Mouse (Mus musculus): ENCODE measurements around the gene Tbc1d1. TPM values are rescaled to one million over a fixed set of nuclear protein-coding genes. Genes with fewer than 3 reads are reported as not detected.

The Tbc1d1 gene
- polyA plus RNA-seq, 2 experiments, result 4.8 to 5.6 TPM

- Histone ChIP-seq H3K9ac (replicated peaks) (no peak overlapping the region), H3K4me2 (ENCODE audit: low read depth) (no peak overlapping the region), H3K36me3 (replicated peaks; ENCODE audit: control insufficient read depth, insufficient read depth, low read depth) (no peaks in the 10 kb centered on the region; the same call in 1 of the 2 replicates), H3K27me3 (ENCODE audit: control insufficient read depth, insufficient read depth, low read length) (no peaks in the 10 kb centered on the region), H3K9me3 (ENCODE audit: control insufficient read depth, low read length) (no peaks in the 10 kb centered on the region), H3K27ac (no peak overlapping the region), H3K4me3 (ENCODE audit: insufficient read depth in 1 of 2, low read depth in 2 of 2, low read length in 2 of 2) (no peak overlapping the region), H3K4me1 (replicated peaks; ENCODE audit: control insufficient read depth in 2 of 2, insufficient read depth in 2 of 2, low read length in 1 of 2) (peaks cover 0 to 5% of the 10 kb centered on the region in 2 experiments; a peak in 2 of 4 replicates)
- no peak for ATAC-seq (ENCODE audit: insufficient read depth)
- DNase-seq (ENCODE audit: low read depth in 3 of 3, low spot score in 3 of 3), result no peak
- WGBS (ENCODE audit: insufficient replicate concordance), result 84% methylated on average over 1 of the region's 1 CpGs
- TF ChIP-seq CTCF (IDR thresholded peaks at IDR 0.05; ENCODE audit: low read depth) (no peak; the same call in 1 of the 2 replicates), EP300 (IDR thresholded peaks at IDR 0.05; ENCODE audit: low read depth) (no peak)
Measured at GRCm38 (mm10) chr5:64313481-64313880, 157.4 kb downstream of the Tbc1d1 start.

- no peak overlapping the region for H3K4me3 ChIP-seq (ENCODE audit: insufficient read depth in 1 of 2, low read depth in 2 of 2, low read length in 2 of 2)
- 65% methylated on average over 6 of the region's 6 CpGs for WGBS (ENCODE audit: insufficient replicate concordance)
- H3K27ac ChIP-seq, result no peak overlapping the region
- H3K4me2 ChIP-seq (ENCODE audit: low read depth), result no peak overlapping the region
- H3K36me3 ChIP-seq (replicated peaks; ENCODE audit: control insufficient read depth, insufficient read depth, low read depth), result no peaks in the 10 kb centered on the region; the same call in 1 of the 2 replicates
- no peaks in the 10 kb centered on the region for H3K9me3 ChIP-seq (ENCODE audit: control insufficient read depth, low read length)
- H3K9ac ChIP-seq (replicated peaks), result no peak overlapping the region
- H3K4me1 ChIP-seq (replicated peaks; ENCODE audit: control insufficient read depth in 2 of 2, insufficient read depth in 2 of 2, low read length in 1 of 2), result peaks cover 0 to 7% of the 10 kb centered on the region in 2 experiments; a peak in 2 of 4 replicates
- TF ChIP-seq EP300 (IDR thresholded peaks at IDR 0.05; ENCODE audit: low read depth), result no peak
- H3K27me3 ChIP-seq (ENCODE audit: control insufficient read depth, insufficient read depth, low read length), result no peaks in the 10 kb centered on the region
- DNase-seq (ENCODE audit: low read depth in 3 of 3, low spot score in 3 of 3), result no peak
- ATAC-seq (ENCODE audit: insufficient read depth), result no peak
Measured at GRCm38 (mm10) chr5:64314288-64315052, 158.4 kb downstream of the Tbc1d1 start.

- no peak overlapping the region for H3K4me2 ChIP-seq (ENCODE audit: low read depth)
- H3K27ac ChIP-seq, result no peak overlapping the region
- ATAC-seq (ENCODE audit: insufficient read depth), result no peak
- H3K36me3 ChIP-seq (replicated peaks; ENCODE audit: control insufficient read depth, insufficient read depth, low read depth), result no peaks in the 10 kb centered on the region; the same call in 1 of the 2 replicates
- H3K4me1 ChIP-seq (replicated peaks; ENCODE audit: control insufficient read depth in 2 of 2, insufficient read depth in 2 of 2, low read length in 1 of 2), result peaks cover 0 to 7% of the 10 kb centered on the region in 2 experiments; a peak in 2 of 4 replicates
- 46% methylated on average over 1 of the region's 1 CpGs for WGBS (ENCODE audit: insufficient replicate concordance)
- H3K9me3 ChIP-seq (ENCODE audit: control insufficient read depth, low read length), result no peaks in the 10 kb centered on the region
- TF ChIP-seq EP300 (IDR thresholded peaks at IDR 0.05; ENCODE audit: low read depth) (no peak), CTCF (IDR thresholded peaks at IDR 0.05; ENCODE audit: low read depth) (no peak)
- no peaks in the 10 kb centered on the region for H3K27me3 ChIP-seq (ENCODE audit: control insufficient read depth, insufficient read depth, low read length)
- no peak overlapping the region for H3K4me3 ChIP-seq (ENCODE audit: insufficient read depth in 1 of 2, low read depth in 2 of 2, low read length in 2 of 2)
- DNase-seq (ENCODE audit: low read depth in 3 of 3, low spot score in 3 of 3), result no peak
- H3K9ac ChIP-seq (replicated peaks), result no peak overlapping the region
Measured at GRCm38 (mm10) chr5:64315088-64315487, 159.0 kb downstream of the Tbc1d1 start.

- Histone ChIP-seq H3K27ac (no peak overlapping the region), H3K27me3 (ENCODE audit: control insufficient read depth, insufficient read depth, low read length) (no peaks in the 10 kb centered on the region), H3K9me3 (ENCODE audit: control insufficient read depth, low read length) (no peaks in the 10 kb centered on the region), H3K9ac (replicated peaks) (no peak overlapping the region), H3K4me1 (replicated peaks; ENCODE audit: control insufficient read depth in 2 of 2, insufficient read depth in 2 of 2, low read length in 1 of 2) (peaks cover 0 to 22% of the 10 kb centered on the region in 2 experiments; a peak in 2 of 4 replicates), H3K4me2 (ENCODE audit: low read depth) (no peak overlapping the region), H3K4me3 (ENCODE audit: insufficient read depth in 1 of 2, low read depth in 2 of 2, low read length in 2 of 2) (no peak overlapping the region), H3K36me3 (replicated peaks; ENCODE audit: control insufficient read depth, insufficient read depth, low read depth) (no peaks in the 10 kb centered on the region)
- DNase-seq (ENCODE audit: low read depth in 3 of 3, low spot score in 3 of 3) (no peak), ATAC-seq (ENCODE audit: insufficient read depth) (no peak)
- TF ChIP-seq EP300 (IDR thresholded peaks at IDR 0.05; ENCODE audit: low read depth) (no peak), CTCF (IDR thresholded peaks at IDR 0.05; ENCODE audit: low read depth) (no peak)
- 59% methylated on average over 4 of the region's 4 CpGs for WGBS (ENCODE audit: insufficient replicate concordance)
Measured at GRCm38 (mm10) chr5:64323286-64323685, 167.2 kb downstream of the Tbc1d1 start.

GRCm38 (mm10) chr5:64324353-64324752 is 168.2 kb downstream of the Tbc1d1 start:
- ATAC-seq (ENCODE audit: insufficient read depth), result no peak
- WGBS (ENCODE audit: insufficient replicate concordance), result 85% methylated on average over 12 of the region's 12 CpGs

More at GRCm38 (mm10) chr5:64324353-64324752, 168.2 kb downstream of the Tbc1d1 start:
- Histone ChIP-seq H3K4me1 (replicated peaks; ENCODE audit: control insufficient read depth in 2 of 2, insufficient read depth in 2 of 2, low read length in 1 of 2) (peaks cover 0 to 20% of the 10 kb centered on the region in 2 experiments; a peak in 2 of 4 replicates), H3K4me2 (ENCODE audit: low read depth) (no peak overlapping the region), H3K9me3 (ENCODE audit: control insufficient read depth, low read length) (no peaks in the 10 kb centered on the region), H3K36me3 (replicated peaks; ENCODE audit: control insufficient read depth, insufficient read depth, low read depth) (no peaks in the 10 kb centered on the region), H3K27ac (no peak overlapping the region), H3K27me3 (ENCODE audit: control insufficient read depth, insufficient read depth, low read length) (no peaks in the 10 kb centered on the region), H3K4me3 (ENCODE audit: insufficient read depth in 1 of 2, low read depth in 2 of 2, low read length in 2 of 2) (no peak overlapping the region), H3K9ac (replicated peaks) (no peak overlapping the region)
- DNase-seq (ENCODE audit: low read depth in 3 of 3, low spot score in 3 of 3), result no peak
- TF ChIP-seq CTCF (IDR thresholded peaks at IDR 0.05; ENCODE audit: low read depth) (no peak), EP300 (IDR thresholded peaks at IDR 0.05; ENCODE audit: low read depth) (no peak)
